Mouse (Mus musculus): ENCODE measurements at regions not wholly inside any gene's neighbourhood (a gene's known extent, or its start where the extent isn't known, plus 50 kb on each side); places are given as distances from the start of the nearest gene placed in this dataset.

DNA sequence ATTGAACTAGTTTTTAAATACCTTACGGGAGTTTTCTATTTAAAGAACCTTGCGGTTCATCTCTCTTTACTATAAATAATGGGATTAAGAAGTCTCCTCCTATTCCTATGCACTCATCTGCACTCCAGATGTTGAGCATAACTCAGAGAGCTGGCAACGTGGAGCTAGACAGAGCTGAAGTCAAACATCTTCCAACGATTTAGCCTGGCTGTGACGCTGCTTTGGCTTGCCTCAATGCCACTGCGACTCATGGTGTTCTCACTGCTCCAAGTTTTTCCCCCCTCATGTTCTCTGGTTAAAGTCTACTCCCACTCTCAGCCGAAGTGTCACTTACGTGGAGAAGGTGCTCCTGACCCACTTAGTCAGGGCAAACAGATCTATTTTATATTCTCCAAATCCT is 277.3 kb upstream of the Gjb5 start:
- no peak for TF ChIP-seq HCFC1 (IDR thresholded peaks at IDR 0.05; ENCODE audit: borderline replicate concordance, insufficient read depth, low read length)
- TF ChIP-seq ZNF384 (IDR thresholded peaks at IDR 0.05; ENCODE audit: low read depth, low read length), result no peak
- TF ChIP-seq MAFK (IDR thresholded peaks at IDR 0.05; ENCODE audit: insufficient read depth, low read depth, low read length), result no peak
- no peak for TF ChIP-seq ZC3H11A (IDR thresholded peaks at IDR 0.05; ENCODE audit: borderline replicate concordance, low read depth, low read length)
- no peak for TF ChIP-seq CHD2 (IDR thresholded peaks at IDR 0.05; ENCODE audit: low read depth, low read length)
